Mouse (Mus musculus) cortical plate, adult 2 months (tissue): ENCODE results near the gene Sdk1.

Experiments used
- CTCF ChIP-seq: fragments of 200-500 bp; IDR thresholded peaks from 2 replicates; pipeline ENCODE4 v1.5.1; 2011; ENCODE audit warnings: mild to moderate bottlenecking, control low read depth, low read length; ENCODE audit not compliant: insufficient read depth; ENCODE audit errors: extremely low read depth
- POLR2A ChIP-seq: fragments of 200-500 bp; IDR thresholded peaks from 2 replicates; pipeline ENCODE4 v1.6.1; 2011; ENCODE audit warnings: mild to moderate bottlenecking, low read length, control low read depth; ENCODE audit not compliant: insufficient read depth; ENCODE audit errors: extremely low read depth

GRCm38 (mm10) chr5:141625401-141625800, 384.1 kb downstream of the Sdk1 start:
- TF ChIP-seq POLR2A (no peak), CTCF (no peak)
